Mouse (Mus musculus) induced T-regulatory cell, adult 2 months (primary cell): Measurements from ENCODE around the gene Ptbp3.
"Not testable (repeated sequence)": the region's sequence is repeated elsewhere in the genome, so short reads cannot be mapped to it uniquely, and the experiment has no call there.

Experiments
- DNase-seq: peaks from one replicate; pipeline ENCODE4 v3.0.0-alpha.2; 2012; ENCODE audit warnings: low read depth

Gene Ptbp3

GRCm38 (mm10) chr4:59549175-59549976 lies at the start of gene Ptbp3:
TSS of gene Ptbp3 (minus strand) at chr4:59549364.
- DNase-seq, result peak; percentile 97

GRCm38 (mm10) chr4:59596556-59596955 lies 47.4 kb upstream of the Ptbp3 start:
- no peak for DNase-seq

DNA sequence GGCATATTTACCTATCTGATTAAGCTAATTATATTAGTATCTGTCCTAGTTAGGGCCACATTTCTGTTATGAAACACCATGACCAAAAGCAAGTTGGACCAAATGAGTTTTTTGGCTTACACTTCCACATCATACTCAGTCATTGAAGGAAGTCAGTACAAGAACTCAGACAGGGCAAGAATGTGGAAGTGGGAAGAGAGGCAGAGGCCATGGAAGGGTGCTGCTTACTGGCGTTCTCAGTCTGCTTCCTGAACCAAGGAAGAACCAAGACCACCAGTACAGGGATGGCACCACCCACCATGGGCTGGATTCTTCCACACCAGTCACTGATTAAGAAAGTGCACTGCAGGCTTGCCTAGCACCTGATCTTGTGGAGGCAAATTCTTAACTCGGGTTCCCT lies 45.5 kb upstream of the Ptbp3 start:
- no peak for DNase-seq

DNA sequence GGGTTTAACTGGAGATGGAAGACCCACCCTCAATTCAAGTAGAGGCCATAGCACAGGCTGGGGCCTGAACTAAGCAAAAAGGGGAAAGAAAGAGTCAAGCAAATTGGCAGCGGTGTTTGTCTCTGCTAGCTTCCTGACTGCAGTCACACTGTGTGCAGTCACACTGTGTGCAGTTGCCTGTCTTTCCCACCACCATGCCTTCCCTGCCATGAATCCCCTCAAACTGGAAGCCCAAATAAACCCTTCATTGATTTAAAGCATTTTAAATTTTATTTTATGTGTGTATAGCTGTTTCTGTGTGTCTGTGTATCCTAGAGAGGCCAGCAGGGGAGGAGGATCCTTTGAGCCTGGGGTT lies 38.7 kb upstream of the Ptbp3 start:
- DNase-seq, result no peak

GRCm38 (mm10) chr4:59587215-59587871 lies 38.2 kb upstream of the Ptbp3 start:
- no peak for DNase-seq

DNA sequence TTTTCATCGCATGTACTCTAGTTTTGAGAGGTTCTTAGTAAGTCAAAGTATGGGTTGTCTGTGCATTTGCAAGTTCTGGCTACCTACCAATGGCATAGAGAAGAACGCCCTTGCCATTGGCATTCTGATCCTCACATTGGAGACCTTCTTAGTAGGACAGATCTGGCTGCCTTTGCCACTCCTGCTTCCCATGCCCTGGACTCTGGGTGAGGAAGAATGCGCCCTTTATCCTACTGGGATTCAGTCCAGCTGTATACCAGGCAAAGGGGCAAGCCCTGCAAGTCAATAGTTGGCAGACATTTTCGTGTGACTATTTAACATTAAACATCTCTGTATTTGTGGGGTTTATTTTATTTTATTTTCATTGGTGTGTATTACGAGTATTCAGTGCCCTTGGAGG lies 35.9 kb upstream of the Ptbp3 start:
- DNase-seq, result no peak

- peak; percentile 39 for DNase-seq
Measured at GRCm38 (mm10) chr4:59582186-59582585, 33.0 kb upstream of the Ptbp3 start.

GRCm38 (mm10) chr4:59581314-59582185 lies 32.4 kb upstream of the Ptbp3 start, which contains the start of gene Hsdl2:
TSS of gene Hsdl2 (plus strand) at chr4:59581563.
- DNase-seq, result peak; percentile 100

DNA sequence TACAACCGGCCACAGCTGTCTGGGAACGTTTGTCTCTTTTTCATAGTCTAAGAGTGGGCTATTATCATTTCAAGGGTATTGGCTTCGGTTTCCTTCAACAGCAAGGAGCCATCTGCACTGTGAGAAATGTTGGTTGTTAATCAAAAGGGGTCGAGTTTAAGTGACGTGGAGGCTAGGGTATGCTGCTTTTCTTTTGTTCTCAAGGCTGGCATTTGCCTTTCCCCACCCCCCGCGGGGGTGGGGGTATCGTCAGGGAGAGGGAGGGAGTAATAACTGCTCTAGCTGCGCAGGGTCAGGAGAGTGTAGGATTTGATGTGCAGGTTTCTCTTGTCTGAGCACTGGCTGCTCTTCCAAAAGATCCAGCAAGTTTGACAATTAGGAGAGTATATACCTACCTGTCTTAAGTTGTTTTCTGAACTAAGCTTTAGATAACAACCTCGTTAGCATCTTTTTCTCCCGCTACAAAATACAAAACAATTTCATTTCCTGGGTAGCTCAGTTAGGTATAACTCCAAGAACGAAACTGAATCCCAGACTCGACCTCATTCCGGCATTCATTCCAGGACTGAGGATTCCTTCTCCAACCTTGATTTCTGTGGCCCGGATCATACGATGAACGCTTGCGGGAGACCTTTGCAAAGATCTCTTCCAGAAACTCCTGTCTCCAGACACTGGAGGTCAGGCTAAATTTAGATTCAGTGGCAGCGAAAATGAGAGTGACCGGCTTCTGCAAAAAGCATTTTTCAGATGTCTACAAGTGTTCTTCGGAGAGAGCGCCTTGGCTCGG lies 31.5 kb upstream of the Ptbp3 start:
- DNase-seq, result peak; percentile 75

DNA sequence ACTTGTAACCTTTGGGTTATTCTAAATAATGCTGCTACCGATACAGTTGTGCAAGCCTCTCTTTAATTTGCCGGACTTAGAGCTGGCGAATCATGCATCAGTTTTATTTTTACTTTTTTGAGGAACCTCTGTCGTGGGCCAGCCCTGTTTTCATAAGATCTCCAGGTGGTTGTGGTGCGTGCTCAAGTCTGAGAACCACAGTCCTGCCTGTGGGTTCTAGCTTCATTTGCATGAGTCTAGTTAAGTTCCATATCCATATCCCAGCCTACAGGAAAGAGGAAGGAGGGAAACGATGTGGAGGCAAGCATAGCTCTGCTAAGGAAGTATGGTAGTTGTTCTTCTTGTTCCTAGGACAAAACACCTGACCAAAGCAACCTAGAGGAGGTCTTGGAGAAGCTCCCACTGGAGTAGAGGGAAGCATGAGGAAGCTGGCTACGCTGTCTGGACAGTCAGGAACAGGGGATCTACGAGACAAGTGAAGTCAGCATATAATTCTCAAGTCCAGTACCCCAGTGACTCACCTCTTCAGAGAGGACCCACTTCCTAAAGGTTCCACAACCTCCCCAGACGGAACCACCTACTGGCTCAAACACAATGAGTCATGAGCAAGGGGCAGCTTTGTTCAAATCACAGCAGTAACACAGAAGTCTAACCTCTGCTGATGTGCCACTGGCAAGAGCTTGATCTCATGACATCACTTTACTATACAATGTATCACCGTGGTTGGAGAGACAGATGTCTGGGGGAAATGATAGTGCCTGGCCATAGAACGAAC lies 26.2 kb upstream of the Ptbp3 start:
- DNase-seq, result no peak

GRCm38 (mm10) chr4:59572521-59573118 lies 23.5 kb upstream of the Ptbp3 start:
- no peak for DNase-seq

- not testable (repeated sequence) for DNase-seq
Measured at GRCm38 (mm10) chr4:59570519-59570918, 21.4 kb upstream of the Ptbp3 start.

- DNase-seq, result peak; percentile 90
Measured at GRCm38 (mm10) chr4:59569538-59569937, 20.4 kb upstream of the Ptbp3 start.

DNA sequence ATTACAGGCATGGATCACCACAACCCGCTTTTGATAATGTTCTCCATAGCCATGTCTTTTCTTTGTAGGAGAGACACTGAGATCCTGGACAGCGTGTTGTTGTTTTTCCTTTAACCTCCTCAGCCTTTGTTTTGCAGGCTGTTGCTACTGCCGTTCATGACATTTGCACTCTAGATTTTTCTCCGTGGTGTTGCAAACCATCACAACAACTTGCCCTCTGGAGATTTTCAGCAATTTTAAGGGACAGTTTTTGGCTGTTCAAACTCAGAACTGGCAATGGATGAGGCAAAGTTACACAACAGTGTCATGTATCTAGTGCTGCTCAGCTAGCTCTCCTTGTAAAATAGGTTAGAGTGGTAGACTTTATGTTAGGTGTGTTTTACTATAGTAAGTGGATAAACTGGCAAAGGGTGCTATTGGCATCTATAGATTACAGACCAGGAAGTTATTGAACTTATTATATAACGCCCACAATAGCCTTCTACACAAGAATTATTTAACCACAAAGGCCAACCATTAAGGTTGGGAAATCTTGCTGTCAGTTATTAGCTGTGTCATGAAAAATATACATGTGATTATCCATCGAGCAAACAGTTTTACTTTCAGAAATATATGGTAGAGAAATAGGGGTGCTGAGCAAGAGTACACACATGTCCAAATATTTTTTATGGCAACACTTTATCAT lies 18.6 kb upstream of the Ptbp3 start:
- DNase-seq, result no peak

DNA sequence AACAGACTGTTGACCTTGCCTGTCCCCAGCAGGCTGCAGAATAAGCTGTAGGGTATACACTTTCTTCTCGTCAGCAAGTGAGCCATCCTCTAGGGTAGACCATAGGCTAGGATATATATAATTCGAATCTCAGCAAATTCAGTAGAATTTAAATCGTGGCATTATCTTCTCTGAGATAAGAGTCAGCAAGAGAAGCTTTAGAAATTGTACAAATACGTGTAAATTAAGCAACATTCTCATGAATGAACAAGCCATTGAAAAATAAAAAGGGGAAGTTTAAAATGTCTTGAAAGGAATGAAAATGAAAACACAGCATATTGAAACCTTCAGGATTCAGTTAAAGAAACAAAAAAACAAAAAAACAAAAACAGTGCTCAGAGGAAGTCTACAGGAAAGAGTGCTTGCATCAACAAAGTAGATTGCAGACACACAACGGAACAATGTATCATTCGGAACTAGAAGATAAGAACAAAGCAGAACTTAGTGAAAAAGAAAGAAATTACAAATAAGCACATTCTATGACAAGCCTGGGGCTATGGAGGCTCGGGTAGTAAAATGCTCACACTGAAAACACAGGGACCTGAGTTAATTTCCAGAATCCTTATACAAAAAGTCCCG lies 16.5 kb upstream of the Ptbp3 start:
- DNase-seq, result no peak

DNA sequence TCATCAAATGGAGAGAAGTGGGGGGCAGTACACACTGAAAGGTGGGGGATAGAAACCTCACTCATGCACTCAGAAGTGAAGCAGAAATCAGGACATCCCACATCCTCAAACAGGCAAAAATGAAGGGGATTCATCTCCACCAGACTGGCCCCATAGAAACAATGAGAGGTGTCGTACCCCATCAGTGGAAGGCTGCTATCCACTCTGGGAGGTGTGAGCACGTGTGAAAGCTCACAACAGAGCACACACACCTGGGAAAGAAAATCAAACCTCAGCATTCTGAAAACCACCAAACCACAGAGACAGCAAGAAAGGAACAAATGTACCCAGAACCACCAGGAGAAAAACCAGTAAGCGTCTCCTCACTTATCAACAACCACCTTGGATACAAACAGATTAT lies 15.0 kb upstream of the Ptbp3 start:
- no peak for DNase-seq

DNA sequence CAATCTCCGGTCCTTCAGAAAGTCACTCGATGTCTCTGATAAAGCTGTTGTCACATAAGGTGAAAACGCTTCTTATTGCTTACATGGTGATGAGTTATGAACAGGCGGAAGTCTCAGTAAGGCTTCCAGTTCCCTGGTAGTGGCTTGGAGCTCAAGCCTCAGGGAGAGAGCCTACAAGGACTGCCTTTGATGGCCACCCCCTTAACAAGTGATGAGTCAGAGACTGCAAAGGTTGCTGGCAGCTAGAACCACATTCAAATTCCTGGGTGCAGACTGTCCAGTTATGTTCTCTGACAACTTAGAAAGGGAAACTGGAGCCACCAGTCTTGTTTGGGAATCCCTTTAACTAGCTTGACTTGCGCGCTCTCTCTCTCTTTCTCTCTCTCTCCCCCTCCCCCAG lies 11.0 kb upstream of the Ptbp3 start:
- DNase-seq, result no peak

- DNase-seq, result no peak
Measured at GRCm38 (mm10) chr4:59558096-59558720, 9.0 kb upstream of the Ptbp3 start.

- DNase-seq, result not testable (repeated sequence)
Measured at GRCm38 (mm10) chr4:59557343-59557742, 8.2 kb upstream of the Ptbp3 start.
